Mouse (Mus musculus) forebrain, embryonic 10.5 days (tissue): ENCODE results near the gene Zfp628. TPM values are rescaled to one million over a fixed set of nuclear protein-coding genes. Genes with fewer than 3 reads are reported as not detected.

ENCODE experiments used
- DNase-seq: peaks from one replicate; pipeline ENCODE4 v3.0.0-alpha.2; 2017; ENCODE audit warnings: low spot score; ENCODE audit errors: extremely low spot score
- H3K27ac ChIP-seq: fragments of 300-500 bp; sonication (generic); 2 replicates; pipeline ENCODE4 v1.5.1; 2016; ENCODE audit warnings: mild to moderate bottlenecking
- H3K27me3 ChIP-seq: fragments of 300-500 bp; sonication (generic); 2 replicates; pipeline ENCODE4 v1.6.1; 2016; ENCODE audit warnings: mild to moderate bottlenecking; ENCODE audit not compliant: poor library complexity, severe bottlenecking
- H3K36me3 ChIP-seq: fragments of 300-500 bp; sonication (generic); replicated peaks from 2 replicates; pipeline ENCODE4 v1.6.1; 2016; ENCODE audit warnings: mild to moderate bottlenecking, moderate library complexity
- H3K4me1 ChIP-seq: fragments of 300-500 bp; sonication (generic); 2 replicates; pipeline ENCODE4 v1.6.1; 2016
- H3K4me3 ChIP-seq: fragments of 300-500 bp; sonication (generic); 2 replicates; pipeline ENCODE4 v1.5.1; 2016; ENCODE audit warnings: mild to moderate bottlenecking, moderate library complexity
- H3K9me3 ChIP-seq: fragments of 300-500 bp; sonication (generic); 2 replicates; pipeline ENCODE4 v1.6.1; 2016; ENCODE audit warnings: mild to moderate bottlenecking, moderate library complexity
- WGBS: fragments of 180-500 bp; shearing (Covaris S2); methylation state at CpG from one replicate; pipeline ENCODE4 v1.1.7; 2016; 5-methylcytosine and 5-hydroxymethylcytosine counted together
- polyA plus RNA-seq: library from polyadenylated mRNA; unstranded; fragments of >200 nt; fragmentation: Nextera tagmentation; extraction: Ambion mirVana; gene quantifications from 2 replicates; pipeline ENCODE4 v1.2.1, GENCODE M21; 2016

The Zfp628 gene
- polyA plus RNA-seq, 1 experiment from 2014 or later: 4.1 TPM

DNA sequence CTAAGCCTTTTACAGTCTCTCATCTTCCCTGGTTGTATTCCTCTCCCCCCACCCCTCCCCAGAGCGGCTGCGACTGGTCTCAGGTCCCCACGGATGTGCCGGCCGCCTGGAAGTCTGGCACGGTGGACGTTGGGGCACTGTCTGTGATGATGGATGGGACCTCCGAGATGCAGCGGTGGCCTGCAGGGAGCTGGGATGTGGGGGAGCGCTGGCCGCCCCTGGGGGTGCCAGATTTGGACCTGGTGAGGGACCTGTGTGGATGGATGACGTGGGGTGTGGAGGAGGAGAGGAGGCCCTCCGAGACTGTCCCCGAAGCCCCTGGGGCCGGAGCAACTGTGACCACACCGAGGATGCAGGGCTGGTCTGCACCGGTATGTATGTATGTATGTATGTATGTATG lies 13.3 kb downstream of the Zfp628 start:
- no peak overlapping the region for H3K4me3 ChIP-seq
- no peaks in the 10 kb centered on the region for H3K36me3 ChIP-seq
- peaks cover 44% of the 10 kb centered on the region for H3K4me1 ChIP-seq
- 0 out of 2 replicates have a peak, but pooled peaks cover 4% of the 10 kb centered on the region for H3K9me3 ChIP-seq
- no peak overlapping the region for H3K27ac ChIP-seq
- WGBS: 86% methylated on average over 17 of the region's 17 CpGs
- no peaks in the 10 kb centered on the region for H3K27me3 ChIP-seq
- no peak for DNase-seq

DNA sequence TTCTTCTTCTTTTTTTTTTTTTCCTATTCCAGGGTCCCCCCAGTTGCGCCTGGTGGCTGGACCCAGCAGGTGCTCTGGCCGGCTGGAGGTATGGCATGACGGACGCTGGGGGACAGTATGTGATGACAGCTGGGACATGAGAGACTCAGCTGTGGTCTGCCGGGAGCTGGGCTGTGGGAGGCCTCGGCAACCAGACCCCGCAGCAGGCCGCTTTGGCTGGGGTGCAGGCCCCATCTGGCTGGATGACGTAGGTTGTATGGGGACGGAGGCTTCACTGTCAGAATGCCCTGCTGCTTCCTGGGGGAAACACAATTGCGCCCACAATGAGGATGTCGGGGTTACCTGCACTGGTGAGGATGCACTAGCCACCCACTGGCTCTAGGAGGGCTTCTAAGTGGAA lies 18.1 kb downstream of the Zfp628 start:
- 89% methylated on average over 12 of the region's 12 CpGs for WGBS
- Histone ChIP-seq H3K36me3 (no peaks in the 10 kb centered on the region), H3K4me3 (no peak overlapping the region), H3K27me3 (no peaks in the 10 kb centered on the region), H3K27ac (no peak overlapping the region), H3K4me1 (peaks cover 2% of the 10 kb centered on the region; the same call in 1 of the 2 replicates), H3K9me3 (peaks cover 9% of the 10 kb centered on the region)
- no peak for DNase-seq

DNA sequence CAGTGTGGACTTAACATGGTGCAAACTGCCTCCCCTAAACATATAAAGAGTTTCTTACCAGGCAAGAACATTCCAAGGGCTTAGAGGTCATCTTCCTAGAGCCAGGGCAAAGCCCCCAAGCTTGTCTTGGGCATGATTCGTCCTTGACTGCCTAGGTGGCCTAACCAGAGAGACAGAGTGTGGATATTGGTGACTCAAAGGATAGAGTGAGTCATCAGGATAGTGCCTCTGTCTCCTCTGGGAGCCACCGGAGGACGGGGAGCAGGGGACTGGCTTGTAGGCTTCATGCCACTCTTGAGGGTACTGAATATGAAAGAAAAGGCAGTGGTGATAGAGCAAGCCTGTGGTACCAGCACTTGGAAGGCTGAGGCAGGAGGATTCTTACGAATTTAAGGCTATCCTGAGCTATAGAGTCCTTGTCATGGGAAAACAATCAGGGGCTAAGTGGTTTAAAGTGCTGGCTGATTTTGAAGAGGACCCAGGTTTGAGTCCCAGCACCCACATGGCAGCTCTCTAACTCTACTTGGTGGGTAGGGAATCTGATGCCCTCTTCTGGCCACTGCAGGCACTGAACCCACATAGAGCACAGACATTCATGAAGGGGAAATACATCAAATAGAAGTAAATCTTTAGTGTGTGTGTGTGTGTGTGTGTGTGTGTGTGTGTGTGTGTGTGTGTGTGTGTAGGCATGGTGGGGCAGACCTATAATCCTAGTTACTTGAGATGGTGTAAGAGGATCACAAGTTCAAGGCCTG lies 19.3 kb downstream of the Zfp628 start:
- no peak for DNase-seq
- H3K4me3 ChIP-seq: no peak overlapping the region
- peaks cover 9% of the 10 kb centered on the region for H3K9me3 ChIP-seq
- H3K27ac ChIP-seq: no peak overlapping the region
- 88% methylated on average over 4 of the region's 4 CpGs for WGBS
- no peaks in the 10 kb centered on the region for H3K36me3 ChIP-seq
- no peaks in the 10 kb centered on the region for H3K27me3 ChIP-seq
- H3K4me1 ChIP-seq: no peaks in the 10 kb centered on the region

- 85% methylated on average over 10 of the region's 10 CpGs for WGBS
- H3K9me3 ChIP-seq: peaks cover 9% of the 10 kb centered on the region
Measured at GRCm38 (mm10) chr7:4936832-4937231, 21.8 kb downstream of the Zfp628 start.

GRCm38 (mm10) chr7:4937392-4937791 lies 22.4 kb downstream of the Zfp628 start:
- H3K27me3 ChIP-seq: no peaks in the 10 kb centered on the region
- no peak for DNase-seq
- H3K9me3 ChIP-seq: peaks cover 9% of the 10 kb centered on the region
- H3K27ac ChIP-seq: no peak overlapping the region
- no peak overlapping the region for H3K4me3 ChIP-seq
- H3K36me3 ChIP-seq: no peaks in the 10 kb centered on the region
- WGBS: 88% methylated on average over 11 of the region's 11 CpGs
- no peaks in the 10 kb centered on the region for H3K4me1 ChIP-seq

More at GRCm38 (mm10) chr7:4936832-4937231, 21.8 kb downstream of the Zfp628 start:
- DNase-seq: no peak
- Histone ChIP-seq H3K36me3 (no peaks in the 10 kb centered on the region), H3K4me1 (no peaks in the 10 kb centered on the region), H3K27ac (no peak overlapping the region), H3K4me3 (no peak overlapping the region), H3K27me3 (no peaks in the 10 kb centered on the region)

GRCm38 (mm10) chr7:4938456-4938855 lies 23.4 kb downstream of the Zfp628 start:
- no peaks in the 10 kb centered on the region for H3K27me3 ChIP-seq
- 35% methylated on average over 2 of the region's 2 CpGs for WGBS

GRCm38 (mm10) chr7:4940068-4940479 lies 25.1 kb downstream of the Zfp628 start:
- WGBS: 20% methylated on average over 9 of the region's 9 CpGs
- H3K4me1 ChIP-seq: peaks cover 7% of the 10 kb centered on the region
- peak; percentile 81 for DNase-seq
- no peaks in the 10 kb centered on the region; the same call in 1 of the 2 replicates for H3K9me3 ChIP-seq
- no peaks in the 10 kb centered on the region for H3K36me3 ChIP-seq
- H3K27me3 ChIP-seq: no peaks in the 10 kb centered on the region
- H3K27ac ChIP-seq: no peak overlapping the region
- H3K4me3 ChIP-seq: no peak overlapping the region

More at GRCm38 (mm10) chr7:4938456-4938855, 23.4 kb downstream of the Zfp628 start:
- Histone ChIP-seq H3K4me1 (peaks cover 4% of the 10 kb centered on the region), H3K4me3 (no peak overlapping the region), H3K9me3 (peaks cover 9% of the 10 kb centered on the region), H3K27ac (no peak overlapping the region), H3K36me3 (no peaks in the 10 kb centered on the region)
- peak; percentile 68 for DNase-seq

DNA sequence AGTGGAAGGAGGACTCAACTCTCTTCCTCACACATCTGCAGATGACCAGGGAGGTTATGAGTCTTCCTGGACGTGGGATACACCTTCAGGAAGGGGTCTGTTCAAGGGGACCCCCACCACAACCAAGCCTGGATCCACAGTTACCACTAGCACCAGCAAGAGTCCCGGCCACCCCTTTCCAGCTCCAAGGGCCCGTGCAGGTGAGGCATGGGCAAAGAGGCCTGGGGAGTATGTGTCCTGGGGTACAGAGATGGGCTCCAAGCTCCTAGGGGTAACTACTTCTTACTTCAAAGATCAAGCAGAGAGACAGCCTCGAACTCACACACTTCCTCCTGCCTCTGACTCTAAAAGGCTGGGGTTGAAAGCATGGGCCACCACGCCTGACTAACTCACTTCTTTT lies 27.7 kb downstream of the Zfp628 start:
- peaks cover 7% of the 10 kb centered on the region for H3K4me1 ChIP-seq
- no peaks in the 10 kb centered on the region for H3K36me3 ChIP-seq
- no peaks in the 10 kb centered on the region for H3K27me3 ChIP-seq
- no peak overlapping the region for H3K27ac ChIP-seq
- H3K4me3 ChIP-seq: no peak overlapping the region
- 61% methylated on average over 5 of the region's 5 CpGs for WGBS
- H3K9me3 ChIP-seq: no peaks in the 10 kb centered on the region; the same call in 1 of the 2 replicates
- DNase-seq: no peak

DNA sequence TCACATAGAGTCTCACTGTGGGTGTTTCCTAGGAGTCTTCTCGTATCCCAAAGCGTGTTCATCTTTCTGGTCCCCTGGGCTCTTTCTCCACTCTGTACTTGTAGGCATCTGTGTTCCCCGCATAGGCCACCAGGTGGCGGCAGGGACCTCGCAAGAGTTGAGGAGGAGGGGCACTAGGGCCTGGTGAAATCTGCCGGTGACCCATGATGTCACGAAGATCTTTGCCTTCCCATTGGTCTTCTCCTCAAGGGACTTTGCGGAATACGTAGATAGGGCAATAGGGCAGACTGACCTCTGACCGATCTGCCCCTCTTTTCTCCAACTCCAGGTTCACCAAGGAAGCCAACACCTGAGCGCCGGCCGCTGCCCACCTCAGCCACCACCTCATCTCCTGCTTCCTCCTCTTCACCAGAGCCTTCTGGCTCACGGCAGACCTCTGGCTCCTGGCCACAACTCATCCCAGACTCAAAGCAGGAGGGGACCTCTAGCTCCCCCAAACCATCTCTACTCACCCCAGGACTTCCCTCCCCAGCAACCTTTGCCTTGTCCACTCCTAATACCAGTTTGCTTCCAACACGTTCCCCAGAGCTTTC lies 28.3 kb downstream of the Zfp628 start:
- no peaks in the 10 kb centered on the region for H3K27me3 ChIP-seq
- H3K4me1 ChIP-seq: peaks cover 7% of the 10 kb centered on the region
- peak; percentile 87 for DNase-seq
- H3K36me3 ChIP-seq: no peaks in the 10 kb centered on the region
- 17% methylated on average over 15 of the region's 15 CpGs for WGBS
- peak overlapping the region; percentile 64 for H3K27ac ChIP-seq
- H3K9me3 ChIP-seq: no peaks in the 10 kb centered on the region; the same call in 1 of the 2 replicates
- H3K4me3 ChIP-seq: peak overlapping the region; percentile 44

DNA sequence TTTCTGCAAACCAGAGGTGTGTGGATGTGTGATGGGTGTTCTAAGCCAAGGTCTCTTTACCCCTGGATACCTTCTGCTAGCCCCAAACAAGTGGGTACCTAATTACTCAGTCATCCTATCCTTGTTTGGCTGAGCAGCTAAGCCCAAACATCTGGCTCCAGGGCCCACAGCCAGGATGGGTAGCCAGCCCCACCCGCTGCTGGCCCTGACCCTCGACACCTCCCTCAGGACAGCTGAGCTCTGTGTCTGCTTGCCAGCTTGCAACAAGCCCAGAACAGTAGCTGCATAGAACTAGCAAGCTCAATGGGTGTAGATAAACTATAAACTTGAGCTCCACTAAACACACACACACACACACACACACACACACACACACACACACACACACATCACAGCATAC lies 32.8 kb downstream of the Zfp628 start:
- Histone ChIP-seq H3K36me3 (no peaks in the 10 kb centered on the region), H3K4me3 (no peak overlapping the region), H3K9me3 (no peaks in the 10 kb centered on the region; the same call in 1 of the 2 replicates), H3K4me1 (peaks cover 7% of the 10 kb centered on the region), H3K27me3 (no peaks in the 10 kb centered on the region), H3K27ac (no peak overlapping the region)
- WGBS: 51% methylated on average over 2 of the region's 2 CpGs
- no peak for DNase-seq

GRCm38 (mm10) chr7:4948386-4948785 lies 33.4 kb downstream of the Zfp628 start:
- no peaks in the 10 kb centered on the region; the same call in 1 of the 2 replicates for H3K9me3 ChIP-seq
- DNase-seq: no peak
- 86% methylated on average over 6 of the region's 6 CpGs for WGBS
- peaks cover 3% of the 10 kb centered on the region for H3K4me1 ChIP-seq
- no peak overlapping the region for H3K4me3 ChIP-seq
- no peaks in the 10 kb centered on the region for H3K27me3 ChIP-seq
- H3K36me3 ChIP-seq: no peaks in the 10 kb centered on the region
- H3K27ac ChIP-seq: no peak overlapping the region

- no peaks in the 10 kb centered on the region for H3K4me1 ChIP-seq
- no peak for DNase-seq
- H3K27me3 ChIP-seq: no peaks in the 10 kb centered on the region
- no peaks in the 10 kb centered on the region for H3K9me3 ChIP-seq
- no peak overlapping the region for H3K4me3 ChIP-seq
- H3K36me3 ChIP-seq: no peaks in the 10 kb centered on the region
- H3K27ac ChIP-seq: no peak overlapping the region
- 86% methylated on average over 19 of the region's 19 CpGs for WGBS
Measured at GRCm38 (mm10) chr7:4950561-4951342, 35.7 kb downstream of the Zfp628 start.
